Mouse (Mus musculus) limb, embryonic 12.5 days (tissue): ENCODE measurements around the gene Hsd11b2. TPM values are rescaled to one million over a fixed set of nuclear protein-coding genes. Genes with fewer than 3 reads are reported as not detected.
"Not testable (repeated sequence)": the region's sequence is repeated elsewhere in the genome, so short reads cannot be mapped to it uniquely, and the experiment has no call there.

ENCODE experiments used
- ATAC-seq: fragments of 200-750 bp; cut with Nextera tagmentation; 2 replicates; pipeline ENCODE4 v1.8.0; 2017; ENCODE audit warnings: low read depth, moderate TSS enrichment; ENCODE audit not compliant: insufficient number of reproducible peaks, insufficient read depth, low FRiP score, low TSS enrichment
- H3K27ac ChIP-seq: fragments of 300-500 bp; sonication (generic); 2 replicates; pipeline ENCODE4 v1.5.1; 2016; ENCODE audit warnings: mild to moderate bottlenecking, moderate library complexity
- H3K27me3 ChIP-seq: fragments of 300-500 bp; sonication (generic); 2 replicates; pipeline ENCODE4 v1.6.1; 2016; ENCODE audit warnings: mild to moderate bottlenecking, moderate library complexity
- H3K36me3 ChIP-seq: fragments of 300-500 bp; sonication (generic); 2 replicates; pipeline ENCODE4 v1.6.1; 2016; ENCODE audit warnings: mild to moderate bottlenecking, moderate library complexity
- H3K4me1 ChIP-seq: fragments of 300-500 bp; sonication (generic); replicated peaks from 2 replicates; pipeline ENCODE4 v1.6.1; 2016
- H3K4me2 ChIP-seq: fragments of 300-500 bp; sonication (generic); 2 replicates; pipeline ENCODE4 v1.6.1; 2016; ENCODE audit warnings: mild to moderate bottlenecking, moderate library complexity
- H3K4me3 ChIP-seq: fragments of 300-500 bp; sonication (generic); replicated peaks from 2 replicates; pipeline ENCODE4 v1.5.1; 2016; ENCODE audit warnings: mild to moderate bottlenecking
- H3K9ac ChIP-seq: fragments of 300-500 bp; sonication (generic); replicated peaks from 2 replicates; pipeline ENCODE4 v1.6.1; 2016; ENCODE audit warnings: mild to moderate bottlenecking, moderate library complexity
- H3K9me3 ChIP-seq: fragments of 300-500 bp; sonication (generic); 2 replicates; pipeline ENCODE4 v1.6.1; 2016; ENCODE audit warnings: mild to moderate bottlenecking, moderate library complexity
- WGBS: fragments of 180-500 bp; shearing (Covaris S2); methylation state at CpG from one replicate; pipeline ENCODE4 v1.1.7; 2016; 5-methylcytosine and 5-hydroxymethylcytosine counted together
- polyA plus RNA-seq: library from polyadenylated mRNA; unstranded; fragments of >200 nt; fragmentation: Nextera tagmentation; extraction: Ambion mirVana; gene quantifications from 2 replicates; pipeline ENCODE4 v1.2.1, GENCODE M21; 2016

The Hsd11b2 gene
- polyA plus RNA-seq, 1 experiment from 2014 or later: 28.2 TPM

DNA sequence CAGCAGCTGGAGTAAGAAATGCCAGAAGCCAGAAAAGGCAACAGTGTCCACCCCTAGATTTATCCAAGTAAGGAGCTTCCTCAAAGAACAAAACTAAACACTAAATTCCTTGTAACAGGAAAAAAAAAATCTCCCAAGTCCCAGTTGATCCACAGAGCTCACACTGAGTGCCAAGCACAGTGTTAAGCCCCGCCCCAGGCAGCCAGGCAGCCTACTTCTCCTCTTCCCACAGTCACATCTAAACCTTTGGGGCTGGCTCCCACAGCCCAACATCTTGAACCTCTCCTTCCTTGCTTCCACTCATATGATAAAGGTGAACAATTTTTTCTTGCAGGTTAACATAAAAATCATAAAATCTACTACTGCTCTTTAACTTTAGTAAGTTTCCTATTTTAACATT lies 45.3 kb downstream of the Hsd11b2 start:
- no peak overlapping the region for H3K9ac ChIP-seq
- no peak overlapping the region for H3K4me2 ChIP-seq
- H3K27ac ChIP-seq: no peak overlapping the region
- H3K9me3 ChIP-seq: no peaks in the 10 kb centered on the region
- H3K4me3 ChIP-seq: no peak overlapping the region
- WGBS: 88% methylated on average over 1 of the region's 1 CpGs
- H3K36me3 ChIP-seq: peaks cover 10% of the 10 kb centered on the region; the same call in 1 of the 2 replicates
- peaks cover 6% of the 10 kb centered on the region for H3K27me3 ChIP-seq
- peaks cover 13% of the 10 kb centered on the region for H3K4me1 ChIP-seq
- ATAC-seq: no peak

DNA sequence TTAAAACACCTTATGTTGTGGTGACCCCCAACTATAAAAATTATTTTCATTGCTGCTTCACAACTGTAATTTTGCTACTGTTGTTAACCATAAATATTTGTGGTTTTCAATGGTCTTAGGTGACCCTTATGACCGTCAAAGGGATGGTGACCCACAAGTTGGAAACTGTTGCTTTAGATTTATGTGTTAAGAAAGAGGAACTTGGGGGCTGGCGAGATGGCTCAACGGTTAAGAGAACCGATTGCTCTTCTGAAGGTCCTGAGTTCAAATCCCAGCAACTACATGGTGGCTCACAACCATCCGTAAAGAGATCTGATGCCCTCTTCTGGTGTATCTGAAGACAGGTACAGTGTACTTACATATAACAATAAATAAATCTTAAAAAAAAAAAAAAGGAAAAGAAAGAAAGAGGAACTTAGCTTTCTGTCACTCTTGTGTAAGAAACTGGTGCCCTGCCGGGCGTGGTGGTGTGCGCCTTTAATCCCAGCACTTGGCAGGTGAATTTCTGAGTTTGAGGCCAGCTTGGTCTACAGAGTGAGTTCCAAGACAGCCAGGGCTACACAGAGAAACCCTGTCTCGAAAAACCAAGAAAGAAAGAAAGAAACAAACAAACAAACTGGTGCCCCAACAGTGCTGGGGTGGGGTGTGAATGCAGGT lies 46.1 kb downstream of the Hsd11b2 start:
- not testable (repeated sequence) for ATAC-seq
- WGBS: 83% methylated on average over 9 of the region's 9 CpGs

DNA sequence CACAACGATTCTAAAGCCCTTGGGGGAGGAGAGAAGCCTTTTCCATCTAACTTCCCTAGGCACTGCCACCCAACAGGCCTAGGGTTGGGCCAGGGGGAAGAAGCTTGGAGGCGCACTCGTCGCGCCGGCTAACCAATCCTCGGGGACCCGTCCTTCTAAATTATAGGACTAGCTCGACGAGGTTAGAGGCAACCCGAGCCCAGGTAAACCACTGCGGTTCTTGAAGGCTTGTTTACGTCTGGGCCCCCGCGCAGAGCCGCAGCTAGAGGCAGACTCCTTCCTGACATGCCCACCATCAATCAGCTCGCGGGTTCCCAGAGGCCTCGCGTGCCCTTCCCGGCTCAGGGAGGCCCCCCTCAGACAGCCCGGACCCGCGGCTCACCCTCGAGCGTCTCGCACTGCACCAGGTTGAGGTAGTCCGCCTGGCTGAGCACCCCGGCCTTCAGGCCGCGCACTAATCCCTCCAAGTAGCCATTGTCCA lies 46.9 kb downstream of the Hsd11b2 start:
- Histone ChIP-seq H3K9me3 (no peaks in the 10 kb centered on the region), H3K36me3 (peaks cover 6% of the 10 kb centered on the region; the same call in 1 of the 2 replicates), H3K4me2 (peak overlapping the region; percentile 88), H3K9ac (peak overlapping the region; percentile 82), H3K27me3 (peaks cover 6% of the 10 kb centered on the region), H3K4me3 (peak overlapping the region; percentile 85), H3K27ac (peak overlapping the region; percentile 69), H3K4me1 (peaks cover 13% of the 10 kb centered on the region)
- peak; percentile 69 for ATAC-seq
- under 1% methylated on average over 31 of the region's 31 CpGs for WGBS

More for the DNA sequence above, 46.1 kb downstream of the Hsd11b2 start:
- not testable (repeated sequence) for H3K27me3 ChIP-seq, H3K9me3 ChIP-seq, H3K27ac ChIP-seq, H3K36me3 ChIP-seq
- Histone ChIP-seq H3K4me1 (peaks cover 13% of the 10 kb centered on the region), H3K9ac (peak overlapping the region; percentile 82), H3K4me3 (peak overlapping the region; percentile 85), H3K4me2 (peak overlapping the region; percentile 88)

DNA sequence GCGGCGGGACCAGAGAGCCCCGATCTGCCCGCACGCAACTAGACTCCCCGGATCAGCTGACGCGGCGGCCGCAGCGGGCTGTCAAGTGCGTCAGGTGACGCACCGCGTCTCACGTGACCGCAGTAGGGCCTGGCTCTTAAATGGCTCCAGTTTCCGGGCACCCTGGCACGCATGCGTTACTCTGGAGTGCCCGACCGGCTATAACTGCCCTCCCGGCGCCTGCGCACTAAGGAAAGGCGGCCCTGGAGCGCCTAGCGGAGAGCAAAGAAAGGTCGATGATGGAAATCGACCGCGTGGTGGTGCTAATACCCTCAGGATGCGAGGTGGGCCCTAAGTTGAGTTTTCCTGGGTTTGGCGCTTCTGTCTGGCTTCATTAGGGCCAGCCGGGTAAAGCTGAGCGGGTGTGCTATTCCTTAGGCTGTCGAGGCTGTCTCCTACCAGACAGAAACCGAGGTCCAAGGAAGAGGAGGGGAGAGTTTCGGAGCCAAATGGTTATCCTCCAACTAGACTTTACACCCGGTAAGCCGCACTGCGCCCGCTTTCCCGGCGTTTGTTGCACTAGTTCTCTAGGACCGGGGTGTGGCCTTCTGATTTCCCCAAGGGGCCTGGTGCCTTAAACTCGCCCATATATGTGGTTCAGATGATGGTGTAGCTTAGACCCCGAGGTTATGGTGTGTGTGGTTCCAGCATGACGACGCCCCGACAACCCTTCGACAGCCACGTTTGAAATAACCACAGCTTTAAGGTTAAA lies 47.6 kb downstream of the Hsd11b2 start, which contains the start of gene Atp6v0d1:
Gene Atp6v0d1, minus strand, starts transcription at position 96 of the 751 bp plus-strand sequence.
- peaks cover 13% of the 10 kb centered on the region for H3K4me1 ChIP-seq
- H3K9me3 ChIP-seq: no peaks in the 10 kb centered on the region
- H3K4me2 ChIP-seq: peak within 1 kb of the TSS; percentile 88
- H3K36me3 ChIP-seq: 0 out of 2 replicates have a peak, but pooled peaks cover 4% of the 10 kb centered on the region
- peaks cover 6% of the 10 kb centered on the region for H3K27me3 ChIP-seq
- H3K4me3 ChIP-seq: peak within 1 kb of the TSS; percentile 85
- H3K27ac ChIP-seq: peak within 1 kb of the TSS; percentile 69
- peak; percentile 97 for ATAC-seq
- H3K9ac ChIP-seq: peak within 1 kb of the TSS; percentile 82
- 3% methylated on average over 53 of the region's 53 CpGs for WGBS

DNA sequence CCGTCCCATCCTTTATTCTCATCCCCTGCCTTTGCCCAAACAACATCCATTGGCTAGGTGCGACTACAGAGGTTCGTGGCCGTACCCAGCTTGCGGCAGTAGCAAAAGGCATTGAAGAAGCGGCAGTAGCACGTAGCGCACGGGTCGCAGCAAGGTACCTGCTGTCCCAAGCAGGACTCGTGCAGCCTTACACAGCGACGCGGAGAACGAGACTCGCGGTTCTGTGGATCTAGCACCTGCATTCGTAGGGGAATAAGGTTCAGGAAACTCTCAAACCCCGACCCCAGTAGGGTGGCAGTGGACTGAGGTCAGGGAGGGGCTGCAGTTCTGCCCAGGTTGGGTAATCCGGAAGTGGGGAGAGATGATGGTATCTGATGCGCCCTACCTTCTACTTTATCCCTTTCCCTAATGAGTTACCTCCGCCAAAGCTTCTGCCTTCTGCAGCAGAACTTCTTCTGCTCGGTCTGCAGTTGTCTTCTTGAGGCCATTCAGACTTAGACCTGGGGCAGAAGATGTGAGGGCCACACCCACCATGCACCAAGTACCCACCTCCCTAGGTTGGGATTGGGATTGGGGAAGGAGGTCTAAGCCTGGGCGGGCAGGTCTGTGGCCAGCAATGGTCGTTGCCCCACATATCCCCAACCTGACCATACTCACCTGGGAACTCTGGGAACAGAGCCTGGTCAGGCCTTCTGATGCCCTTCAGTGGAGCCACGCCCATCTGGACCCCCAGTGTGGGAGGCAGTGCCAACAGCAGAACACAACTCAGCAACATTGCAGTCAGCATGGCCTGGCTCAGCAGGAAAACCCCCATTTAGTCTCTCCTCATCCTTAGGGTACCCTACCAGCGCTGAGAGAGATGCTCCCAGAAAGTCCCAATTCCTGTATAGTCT lies 48.4 kb downstream of the Hsd11b2 start:
- Histone ChIP-seq H3K36me3 (0 out of 2 replicates have a peak, but pooled peaks cover 3% of the 10 kb centered on the region), H3K27ac (no peak overlapping the region), H3K9ac (peak overlapping the region; percentile 62), H3K9me3 (no peaks in the 10 kb centered on the region), H3K4me3 (peak overlapping the region; percentile 85), H3K27me3 (peaks cover 6% of the 10 kb centered on the region), H3K4me2 (peak overlapping the region; percentile 88), H3K4me1 (peaks cover 13% of the 10 kb centered on the region)
- ATAC-seq: peak; percentile 12; the same call in 1 of the 2 replicates
- WGBS: 27% methylated on average over 27 of the region's 27 CpGs

DNA sequence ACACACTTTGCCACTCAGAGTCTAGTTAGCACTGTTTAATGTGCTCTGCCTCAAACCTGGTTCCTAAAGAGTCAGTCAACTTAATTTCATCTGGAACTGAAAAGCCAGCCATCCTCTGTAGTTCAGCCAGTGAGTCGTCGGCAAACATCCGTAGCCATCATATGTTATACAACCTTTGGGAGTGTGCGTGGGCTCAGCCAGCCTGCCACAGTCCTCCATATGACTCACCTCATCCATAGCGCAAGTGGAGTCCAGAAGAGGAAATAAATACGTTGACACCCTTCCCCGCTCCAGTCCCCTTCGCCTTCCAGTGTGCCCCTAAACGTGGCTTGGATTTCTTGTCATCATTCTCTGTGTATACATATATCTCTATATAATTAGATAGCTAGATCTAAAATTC lies 53.3 kb downstream of the Hsd11b2 start:
- Histone ChIP-seq H3K4me1 (peaks cover 5% of the 10 kb centered on the region), H3K36me3 (no peaks in the 10 kb centered on the region), H3K9ac (no peak overlapping the region), H3K27ac (no peak overlapping the region), H3K4me2 (no peak overlapping the region), H3K27me3 (peaks cover 6% of the 10 kb centered on the region), H3K9me3 (no peaks in the 10 kb centered on the region), H3K4me3 (no peak overlapping the region)
- 86% methylated on average over 9 of the region's 9 CpGs for WGBS
- ATAC-seq: no peak

DNA sequence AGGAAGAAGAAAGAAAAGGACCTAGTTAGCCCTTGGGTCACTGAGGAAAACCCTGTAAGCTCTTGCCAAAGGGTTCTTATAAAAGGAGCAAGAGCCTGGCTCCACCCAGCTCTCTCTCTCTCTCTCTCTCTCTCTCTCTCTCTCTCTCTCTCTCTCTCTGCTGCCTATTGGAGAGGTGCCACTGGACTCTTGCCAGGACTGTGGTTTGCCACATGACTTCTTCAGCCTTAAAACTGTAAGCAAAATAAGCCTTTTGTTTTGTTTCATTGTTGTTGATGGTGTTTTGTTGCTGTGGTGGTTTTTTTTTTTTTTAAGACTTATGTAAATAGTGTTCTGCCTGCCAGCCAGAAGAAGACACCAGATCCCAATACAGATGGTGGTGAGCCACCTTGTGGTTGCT lies 54.9 kb downstream of the Hsd11b2 start:
- Histone ChIP-seq H3K27me3 (no peaks in the 10 kb centered on the region), H3K4me1 (no peaks in the 10 kb centered on the region), H3K4me2 (no peak overlapping the region)

More for the DNA sequence above, 54.9 kb downstream of the Hsd11b2 start:
- no peak overlapping the region for H3K4me3 ChIP-seq
- no peak for ATAC-seq
- no peak overlapping the region for H3K27ac ChIP-seq
- H3K9me3 ChIP-seq: no peaks in the 10 kb centered on the region
- H3K36me3 ChIP-seq: no peaks in the 10 kb centered on the region
- no peak overlapping the region for H3K9ac ChIP-seq

Other genes with a start within 250 kb of the Hsd11b2 start
- gene Hsf4, start 249.0 kb upstream of the Hsd11b2 start, polyA plus RNA-seq: 0.13 and 0.18 TPM in 2 replicates
- gene Nol3, start 242.6 kb upstream of the Hsd11b2 start, polyA plus RNA-seq: 1.6 TPM in 2 replicates
- 15.6 and 19.6 TPM in 2 replicates for gene 4931428F04Rik, start 228.9 kb upstream of the Hsd11b2 start, polyA plus RNA-seq
- gene Exoc3l, start 222.7 kb upstream of the Hsd11b2 start, polyA plus RNA-seq: 10.0 and 10.2 TPM in 2 replicates
- gene E2f4, start 221.1 kb upstream of the Hsd11b2 start, polyA plus RNA-seq: 75.6 and 91.3 TPM in 2 replicates
- gene Elmo3, start 213.2 kb upstream of the Hsd11b2 start, polyA plus RNA-seq: 4.3 and 4.4 TPM in 2 replicates
- gene Lrrc29, start 192.5 kb upstream of the Hsd11b2 start, polyA plus RNA-seq: 1.5 TPM in 2 replicates
- gene Tmem208, start 192.4 kb upstream of the Hsd11b2 start, polyA plus RNA-seq: 95.6 and 109 TPM in 2 replicates
- gene Fhod1, start 170.8 kb upstream of the Hsd11b2 start, polyA plus RNA-seq: 1.6 and 2.3 TPM in 2 replicates
- 7.0 and 7.6 TPM in 2 replicates for gene Slc9a5, start 169.9 kb upstream of the Hsd11b2 start, polyA plus RNA-seq
- gene Plekhg4, start 145.5 kb upstream of the Hsd11b2 start, polyA plus RNA-seq: 0.72 and 0.80 TPM in 2 replicates
- not detected in 2 replicates for gene Kctd19, start 105.3 kb upstream of the Hsd11b2 start, polyA plus RNA-seq
- 0.12 and 0.39 TPM in 2 replicates for gene Lrrc36, start 105.2 kb upstream of the Hsd11b2 start, polyA plus RNA-seq
- 25.3 and 28.9 TPM in 2 replicates for gene Tppp3, start 47.2 kb upstream of the Hsd11b2 start, polyA plus RNA-seq
- 34.8 and 36.9 TPM in 2 replicates for gene Zdhhc1, start 21.9 kb upstream of the Hsd11b2 start, polyA plus RNA-seq
- gene Atp6v0d1, start 47.3 kb downstream of the Hsd11b2 start, polyA plus RNA-seq: 60.5 and 61.5 TPM in 2 replicates
- 11.3 and 16.8 TPM in 2 replicates for gene Ripor1, start 86.5 kb downstream of the Hsd11b2 start, polyA plus RNA-seq
- 149 and 160 TPM in 2 replicates for gene Ctcf, start 117.8 kb downstream of the Hsd11b2 start, polyA plus RNA-seq
- 0.97 and 1.4 TPM in 2 replicates for gene Agrp, start 118.6 kb downstream of the Hsd11b2 start, polyA plus RNA-seq
- gene Carmil2, start 167.5 kb downstream of the Hsd11b2 start, polyA plus RNA-seq: 0.58 and 0.59 TPM in 2 replicates
- gene Acd, start 182.3 kb downstream of the Hsd11b2 start, polyA plus RNA-seq: 75.3 and 76.7 TPM in 2 replicates
- 14.6 and 16.1 TPM in 2 replicates for gene Pard6a, start 182.4 kb downstream of the Hsd11b2 start, polyA plus RNA-seq
- gene 4933405L10Rik, start 188.9 kb downstream of the Hsd11b2 start, polyA plus RNA-seq: 0.25 TPM in 1 of 2 replicates, not detected in the other
- 34.9 and 35.9 TPM in 2 replicates for gene Enkd1, start 189.5 kb downstream of the Hsd11b2 start, polyA plus RNA-seq
- gene Gfod2, start 239.9 kb downstream of the Hsd11b2 start, polyA plus RNA-seq: 29.0 and 30.2 TPM in 2 replicates